In the genomic region with DNA sequence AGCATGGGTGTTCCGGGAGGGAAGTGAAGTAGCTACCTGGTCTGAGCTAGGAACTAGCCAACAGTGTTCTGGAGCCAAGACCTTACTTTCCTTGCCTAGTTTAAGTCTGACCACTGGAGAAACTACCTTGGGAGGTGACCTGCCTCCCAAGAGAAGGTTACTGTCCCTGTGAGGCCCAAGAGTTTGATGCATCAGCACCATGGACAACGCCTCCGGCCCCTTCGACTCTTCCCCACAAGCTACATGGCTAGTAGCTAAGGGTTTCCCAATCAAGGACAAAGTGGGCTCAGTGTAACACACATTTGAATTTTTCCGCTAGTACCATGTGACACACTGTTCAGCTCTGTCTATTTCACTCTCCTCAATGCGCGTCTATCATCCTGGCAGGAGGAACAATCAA, we compare ENCODE assay signal across 17 mouse cellular contexts.
DNase-seq lines count a peak whose midpoint lies in the region; ATAC-seq lines count a peak whose summit lies in the region.
"Had no signal": no experiment of that assay in that cellular context is flagged by ENCODE, and none has a peak within 500 bp of the region (broad histone marks: within the 10 kb centered on the region; RNA-seq: fewer than 3 reads in every experiment).

No protein-coding gene starts in this region.

- ATAC-seq in limb, embryonic 11.5 days (ENCODE audit: insufficient number of reproducible peaks, low FRiP score, low TSS enrichment, low read depth): no peak
- ATAC-seq: CD4-positive, CD25-positive, alpha-beta regulatory T cell, adult 4 months; lung, postnatal 0 days had no signal

- H3K27me3 ChIP-seq in limb, embryonic 11.5 days (ENCODE audit: control insufficient read depth, insufficient read depth, low read length): no peaks in the 10 kb centered on the region

- no peak overlapping the region for H3K9ac ChIP-seq in limb, embryonic 11.5 days (ENCODE audit: low read length)

- 70% methylated on average over 7 of the region's 7 CpGs for WGBS in limb, embryonic 11.5 days

- no peak overlapping the region for H3K27ac ChIP-seq in limb, embryonic 11.5 days (replicated peaks; ENCODE audit: low read depth, low read length)
- H3K27ac ChIP-seq: heart, embryonic 10.5 days had no signal

- no peak overlapping the region for H3K4me2 ChIP-seq in limb, embryonic 11.5 days (ENCODE audit: low read depth, severe bottlenecking)
- H3K4me2 ChIP-seq: liver, embryonic 11.5 days had no signal

- peak; percentile 46 to 53 for DNase-seq in kidney, postnatal 4 days
- DNase-seq in kidney, adult 18-20 months: no peak
- peak; percentile 10 for DNase-seq in R1 (ENCODE audit: low read depth, low spot score)
- DNase-seq in embryo, embryonic 10.5 days (ENCODE audit: low spot score): peak; percentile 65
- peak; percentile 75 for DNase-seq in limb, embryonic 11.5 days (ENCODE audit: low spot score)
- no peak for DNase-seq in spleen, postnatal 10 days (ENCODE audit: low spot score in 2 of 2)
- DNase-seq in adrenal gland, adult 2 months: no peak
- DNase-seq: cerebellum, adult 11 months; cerebellum, postnatal 36 days; gastrocnemius, postnatal 14 days; heart, postnatal 14 days; right cerebral cortex, postnatal 14 days had no signal

- H3K4me3 ChIP-seq in limb, embryonic 11.5 days (ENCODE audit: low read depth, low read length): no peak overlapping the region
- H3K4me3 ChIP-seq: heart, embryonic 10.5 days; myocyte had no signal

- no peaks in the 10 kb centered on the region for H3K4me1 ChIP-seq in limb, embryonic 11.5 days (ENCODE audit: control insufficient read depth, insufficient read depth, low read length)
- H3K4me1 ChIP-seq: heart, embryonic 10.5 days had no signal

- H3K36me3 ChIP-seq in limb, embryonic 11.5 days (ENCODE audit: control insufficient read depth, insufficient read depth, low read length): no peaks in the 10 kb centered on the region
- H3K36me3 ChIP-seq: heart, embryonic 10.5 days had no signal

- H3K9me3 ChIP-seq in limb, embryonic 11.5 days (ENCODE audit: control insufficient read depth, low read length): no peaks in the 10 kb centered on the region

Comparison
In these comparisons a context has a peak if more than half of its experiments do, and no peak if none do; other contexts are left out.
1. DNase-seq: peak in kidney, postnatal 4 days (2 of 2), R1 (single experiment), embryo, embryonic 10.5 days (single experiment) and limb, embryonic 11.5 days (single experiment); none in kidney, adult 18-20 months (single experiment), spleen, postnatal 10 days (0 of 2) and adrenal gland, adult 2 months (single experiment).